Mouse (Mus musculus) forebrain, embryonic 12.5 days (tissue): ENCODE measurements around the gene Tab2. TPM values are rescaled to one million over a fixed set of nuclear protein-coding genes. Genes with fewer than 3 reads are reported as not detected.

ENCODE experiments used
- ATAC-seq: fragments of 200-750 bp; cut with Nextera tagmentation; 2 replicates; pipeline ENCODE4 v1.8.0; 2017; ENCODE audit warnings: moderate TSS enrichment; ENCODE audit not compliant: low FRiP score
- H3K27ac ChIP-seq: fragments of 300-500 bp; sonication (generic); 2 replicates; pipeline ENCODE4 v1.5.1; 2016; ENCODE audit warnings: mild to moderate bottlenecking
- H3K27me3 ChIP-seq: fragments of 300-500 bp; sonication (generic); 2 replicates; pipeline ENCODE4 v1.6.1; 2016; ENCODE audit warnings: mild to moderate bottlenecking
- H3K36me3 ChIP-seq: fragments of 300-500 bp; sonication (generic); replicated peaks from 2 replicates; pipeline ENCODE4 v1.6.1; 2016; ENCODE audit warnings: mild to moderate bottlenecking
- H3K4me1 ChIP-seq: fragments of 300-500 bp; sonication (generic); 2 replicates; pipeline ENCODE4 v1.6.1; 2016
- H3K4me2 ChIP-seq: fragments of 300-500 bp; sonication (generic); 2 replicates; pipeline ENCODE4 v1.6.1; 2016; ENCODE audit warnings: mild to moderate bottlenecking, moderate library complexity
- H3K4me3 ChIP-seq: fragments of 300-500 bp; sonication (generic); replicated peaks from 2 replicates; pipeline ENCODE4 v1.5.1; 2016; ENCODE audit warnings: mild to moderate bottlenecking
- H3K9ac ChIP-seq: fragments of 300-500 bp; sonication (generic); 2 replicates; pipeline ENCODE4 v1.6.1; 2016; ENCODE audit warnings: mild to moderate bottlenecking
- H3K9me3 ChIP-seq: fragments of 300-500 bp; sonication (generic); 2 replicates; pipeline ENCODE4 v1.6.1; 2016
- WGBS: fragments of 180-500 bp; shearing (Covaris S2); methylation state at CpG from one replicate; pipeline ENCODE4 v1.1.7; 2016; 5-methylcytosine and 5-hydroxymethylcytosine counted together
- polyA plus RNA-seq: library from polyadenylated mRNA; unstranded; fragments of >200 nt; fragmentation: Nextera tagmentation; extraction: Ambion mirVana; gene quantifications from 2 replicates; pipeline ENCODE4 v1.2.1, GENCODE M21; 2016

Gene Tab2
- polyA plus RNA-seq, 1 experiment from 2014 or later = 20.5 TPM

DNA sequence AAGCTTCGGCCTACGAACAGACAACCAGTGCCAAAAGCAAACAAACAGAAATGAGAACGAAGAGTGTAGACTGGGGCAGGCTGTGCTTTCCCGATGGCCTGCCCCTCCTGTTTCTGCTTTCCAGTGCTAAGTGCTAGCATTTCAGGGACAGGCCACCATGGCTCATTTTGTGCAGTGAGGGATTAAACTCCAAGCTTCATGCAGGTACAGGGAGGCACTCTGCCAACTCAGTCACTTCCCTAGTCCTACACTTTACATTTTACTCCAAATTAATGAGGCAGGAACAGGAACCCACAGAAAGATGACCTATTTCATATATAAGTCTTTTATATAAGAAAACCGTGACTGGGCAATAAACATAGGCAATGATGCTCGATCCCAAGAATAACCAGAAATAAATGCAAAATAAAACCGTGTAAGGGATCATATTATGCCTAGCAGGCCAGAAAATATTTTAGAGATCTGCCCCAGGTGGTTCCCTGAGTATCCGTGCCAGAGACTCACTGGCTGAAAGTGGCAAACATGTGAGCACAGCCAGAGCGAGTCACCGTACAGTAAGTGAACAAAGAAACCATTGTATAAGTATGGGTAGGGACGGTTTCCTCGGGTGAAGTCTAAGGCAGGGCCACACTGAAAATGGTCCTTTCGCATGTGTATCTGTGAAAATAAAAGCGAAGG lies 94.6 kb downstream of the Tab2 start:
- Histone ChIP-seq H3K27me3 (peaks cover 4% of the 10 kb centered on the region), H3K4me3 (no peak overlapping the region), H3K36me3 (no peaks in the 10 kb centered on the region), H3K4me2 (no peak overlapping the region), H3K27ac (no peak overlapping the region), H3K4me1 (no peaks in the 10 kb centered on the region), H3K9me3 (peaks cover 5% of the 10 kb centered on the region; the same call in 1 of the 2 replicates), H3K9ac (no peak overlapping the region)
- ATAC-seq = no peak
- WGBS = 83% methylated on average over 14 of the region's 14 CpGs

DNA sequence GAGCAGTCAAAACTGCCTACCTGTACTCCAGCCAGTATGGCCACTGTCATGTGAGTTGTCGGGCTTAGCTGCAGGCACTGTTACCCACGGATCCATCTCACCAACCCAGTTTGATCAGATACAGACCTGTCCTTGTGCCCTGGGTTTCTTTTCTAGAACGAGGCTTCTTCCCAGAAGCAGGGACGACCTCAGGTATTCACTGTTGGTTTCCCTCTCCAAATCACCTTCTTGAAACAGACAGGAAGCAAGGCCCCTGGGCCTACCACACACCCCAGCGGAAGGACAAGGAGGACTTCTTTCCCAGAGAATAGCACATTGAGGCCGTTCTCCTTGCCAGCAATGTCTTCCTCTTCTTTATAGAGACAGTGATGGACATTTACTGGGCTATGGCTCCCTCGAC lies 95.5 kb downstream of the Tab2 start:
- Histone ChIP-seq H3K4me2 (no peak overlapping the region), H3K4me1 (no peaks in the 10 kb centered on the region), H3K27ac (no peak overlapping the region), H3K36me3 (no peaks in the 10 kb centered on the region), H3K27me3 (no peaks in the 10 kb centered on the region), H3K9ac (no peak overlapping the region), H3K4me3 (no peak overlapping the region), H3K9me3 (peaks cover 5% of the 10 kb centered on the region; the same call in 1 of the 2 replicates)
- no peak for ATAC-seq
- WGBS = 91% methylated on average over 7 of the region's 7 CpGs

Other genes starting within 250 kb of the Tab2 start
- gene Katna1, start 230.2 kb downstream of the Tab2 start, polyA plus RNA-seq = 59.1 and 59.8 TPM in 2 replicates
- gene Ginm1, start 163.4 kb downstream of the Tab2 start, polyA plus RNA-seq = 53.4 and 55.6 TPM in 2 replicates
- 52.4 and 55.1 TPM in 2 replicates for gene Ppil4, start 163.3 kb downstream of the Tab2 start, polyA plus RNA-seq
- 0.05 TPM in 1 of 2 replicates, not detected in the other for gene Zc3h12d, start 123.8 kb downstream of the Tab2 start, polyA plus RNA-seq